Mouse (Mus musculus) forebrain, embryonic 10.5 days (tissue): ENCODE measurements around the gene 1600002K03Rik. TPM values are rescaled to one million over a fixed set of nuclear protein-coding genes. Genes with fewer than 3 reads are reported as not detected.

ENCODE experiments used
- DNase-seq: peaks from one replicate; pipeline ENCODE4 v3.0.0-alpha.2; 2017; ENCODE audit warnings: low spot score; ENCODE audit errors: extremely low spot score
- H3K27ac ChIP-seq: fragments of 300-500 bp; sonication (generic); 2 replicates; pipeline ENCODE4 v1.5.1; 2016; ENCODE audit warnings: mild to moderate bottlenecking
- H3K27me3 ChIP-seq: fragments of 300-500 bp; sonication (generic); 2 replicates; pipeline ENCODE4 v1.6.1; 2016; ENCODE audit warnings: mild to moderate bottlenecking; ENCODE audit not compliant: poor library complexity, severe bottlenecking
- H3K36me3 ChIP-seq: fragments of 300-500 bp; sonication (generic); replicated peaks from 2 replicates; pipeline ENCODE4 v1.6.1; 2016; ENCODE audit warnings: mild to moderate bottlenecking, moderate library complexity
- H3K4me1 ChIP-seq: fragments of 300-500 bp; sonication (generic); 2 replicates; pipeline ENCODE4 v1.6.1; 2016
- H3K4me3 ChIP-seq: fragments of 300-500 bp; sonication (generic); 2 replicates; pipeline ENCODE4 v1.5.1; 2016; ENCODE audit warnings: mild to moderate bottlenecking, moderate library complexity
- H3K9me3 ChIP-seq: fragments of 300-500 bp; sonication (generic); 2 replicates; pipeline ENCODE4 v1.6.1; 2016; ENCODE audit warnings: mild to moderate bottlenecking, moderate library complexity
- WGBS: fragments of 180-500 bp; shearing (Covaris S2); methylation state at CpG from one replicate; pipeline ENCODE4 v1.1.7; 2016; 5-methylcytosine and 5-hydroxymethylcytosine counted together
- polyA plus RNA-seq: library from polyadenylated mRNA; unstranded; fragments of >200 nt; fragmentation: Nextera tagmentation; extraction: Ambion mirVana; gene quantifications from 2 replicates; pipeline ENCODE4 v1.2.1, GENCODE M21; 2016

The 1600002K03Rik gene
- polyA plus RNA-seq, 1 experiment from 2014 or later = 10.7 TPM

DNA sequence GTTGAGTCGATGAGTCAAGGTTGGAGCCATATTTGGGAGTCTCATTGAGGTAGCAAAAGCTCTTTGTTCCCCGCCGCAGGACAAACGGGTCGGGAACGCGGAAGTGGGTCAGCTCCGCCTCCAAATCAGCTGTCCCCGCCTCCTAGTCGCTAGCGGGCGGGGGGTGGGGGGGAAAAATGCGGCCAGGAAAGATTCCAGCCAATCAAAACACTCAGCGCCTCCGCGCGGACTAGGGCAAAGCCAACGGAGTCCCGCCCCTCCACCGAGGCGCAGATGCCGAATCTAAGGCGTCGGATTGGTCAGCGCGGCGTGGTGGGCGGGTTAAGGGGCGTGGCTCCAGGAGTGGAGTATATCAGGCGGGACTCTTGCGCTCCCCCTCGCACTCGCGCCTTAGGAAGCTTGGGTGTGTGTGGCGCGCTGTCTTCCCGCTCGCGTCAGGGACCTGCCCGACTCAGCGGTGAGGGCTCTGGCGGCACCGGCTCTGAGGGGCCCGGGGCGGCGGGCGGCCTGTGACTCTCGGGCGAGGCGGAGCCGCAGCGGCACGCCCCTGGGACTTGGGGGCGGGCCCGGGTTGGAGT lies 5.2 kb upstream of the 1600002K03Rik start:
- DNase-seq = peak; percentile 100
- Histone ChIP-seq H3K27ac (peak overlapping the region; percentile 100), H3K36me3 (peaks cover 37% of the 10 kb centered on the region), H3K4me3 (peak overlapping the region; percentile 96), H3K4me1 (peaks cover 80% of the 10 kb centered on the region), H3K27me3 (peaks cover 14% of the 10 kb centered on the region), H3K9me3 (no peaks in the 10 kb centered on the region)
- under 1% methylated on average over 55 of the region's 55 CpGs for WGBS

DNA sequence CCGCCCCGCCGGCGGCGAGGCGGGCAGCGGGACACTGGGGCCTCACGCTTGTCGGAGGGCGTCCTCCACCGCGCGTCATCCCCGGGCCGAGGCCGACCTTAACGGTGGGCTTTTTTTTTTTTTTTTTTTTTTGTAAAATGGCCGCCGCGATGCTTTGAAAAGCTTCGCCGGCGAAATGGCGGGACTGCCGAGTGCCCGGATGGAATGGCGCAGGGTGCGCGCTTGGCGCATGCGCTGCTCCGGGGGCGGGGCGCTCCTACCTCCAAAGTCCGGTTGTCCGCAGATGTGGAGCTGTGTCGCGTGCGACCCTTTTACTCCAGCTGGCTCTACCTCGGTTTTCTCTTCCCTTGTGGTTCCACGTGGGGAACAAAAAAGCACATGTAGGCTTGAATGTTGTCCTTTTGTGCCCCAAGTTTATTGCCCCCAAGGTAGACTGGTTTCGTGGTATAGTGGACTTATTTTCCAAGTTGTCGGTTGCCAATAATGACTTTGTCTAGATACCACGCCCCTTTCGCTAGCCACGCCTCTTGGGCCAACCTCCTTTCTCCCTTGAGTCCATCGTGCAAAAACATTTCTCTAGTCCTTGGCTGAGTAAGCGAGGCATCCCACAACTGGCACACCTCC lies 4.6 kb upstream of the 1600002K03Rik start:
- peaks cover 79% of the 10 kb centered on the region for H3K4me1 ChIP-seq
- H3K27ac ChIP-seq = peak overlapping the region; percentile 100
- peaks cover 41% of the 10 kb centered on the region for H3K36me3 ChIP-seq
- WGBS = under 1% methylated on average over 48 of the region's 48 CpGs
- peak; percentile 95 for DNase-seq
- peaks cover 9% of the 10 kb centered on the region for H3K27me3 ChIP-seq
- H3K9me3 ChIP-seq = no peaks in the 10 kb centered on the region
- peak overlapping the region; percentile 96 for H3K4me3 ChIP-seq

DNA sequence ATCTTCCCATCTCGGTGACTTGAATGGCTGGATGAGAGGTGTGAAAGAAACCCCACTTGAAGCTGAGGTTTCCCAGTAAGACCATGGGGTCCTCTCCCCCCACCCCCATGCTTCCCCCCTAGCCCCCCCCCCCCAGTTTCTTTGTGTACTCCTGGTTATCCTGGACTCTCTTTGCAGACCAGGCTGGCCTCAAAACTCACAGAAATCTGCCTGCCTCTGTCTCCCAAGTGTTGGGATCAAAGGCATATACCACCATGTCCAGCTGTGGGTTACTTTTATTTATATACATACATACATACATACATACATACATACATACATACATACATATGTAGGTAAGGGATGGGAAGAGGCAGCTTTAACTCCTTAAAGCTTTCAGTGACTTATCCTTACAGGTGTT lies 3.7 kb upstream of the 1600002K03Rik start:
- peaks cover 41% of the 10 kb centered on the region for H3K36me3 ChIP-seq
- peak overlapping the region; percentile 96 for H3K4me3 ChIP-seq
- peaks cover 4% of the 10 kb centered on the region for H3K27me3 ChIP-seq
- no peaks in the 10 kb centered on the region for H3K9me3 ChIP-seq
- no peak for DNase-seq
- H3K27ac ChIP-seq = peak overlapping the region; percentile 100
- peaks cover 76% of the 10 kb centered on the region for H3K4me1 ChIP-seq
- WGBS = 96% methylated on average over 1 of the region's 1 CpGs

GRCm38 (mm10) chr10:80169651-80170050 lies 3.1 kb upstream of the 1600002K03Rik start:
- Histone ChIP-seq H3K9me3 (no peaks in the 10 kb centered on the region), H3K4me1 (peaks cover 72% of the 10 kb centered on the region), H3K4me3 (peak overlapping the region; percentile 96; the same call in 1 of the 2 replicates), H3K36me3 (peaks cover 42% of the 10 kb centered on the region), H3K27ac (no peak overlapping the region), H3K27me3 (no peaks in the 10 kb centered on the region)
- no peak for DNase-seq
- 96% methylated on average over 7 of the region's 7 CpGs for WGBS

- WGBS = 97% methylated on average over 16 of the region's 16 CpGs
- Histone ChIP-seq H3K27ac (no peak overlapping the region), H3K9me3 (no peaks in the 10 kb centered on the region), H3K4me1 (peaks cover 71% of the 10 kb centered on the region), H3K4me3 (peak overlapping the region; percentile 96; the same call in 1 of the 2 replicates), H3K36me3 (peaks cover 45% of the 10 kb centered on the region), H3K27me3 (no peaks in the 10 kb centered on the region)
- no peak for DNase-seq
Observed at GRCm38 (mm10) chr10:80170052-80170451, 2.7 kb upstream of the 1600002K03Rik start.

DNA sequence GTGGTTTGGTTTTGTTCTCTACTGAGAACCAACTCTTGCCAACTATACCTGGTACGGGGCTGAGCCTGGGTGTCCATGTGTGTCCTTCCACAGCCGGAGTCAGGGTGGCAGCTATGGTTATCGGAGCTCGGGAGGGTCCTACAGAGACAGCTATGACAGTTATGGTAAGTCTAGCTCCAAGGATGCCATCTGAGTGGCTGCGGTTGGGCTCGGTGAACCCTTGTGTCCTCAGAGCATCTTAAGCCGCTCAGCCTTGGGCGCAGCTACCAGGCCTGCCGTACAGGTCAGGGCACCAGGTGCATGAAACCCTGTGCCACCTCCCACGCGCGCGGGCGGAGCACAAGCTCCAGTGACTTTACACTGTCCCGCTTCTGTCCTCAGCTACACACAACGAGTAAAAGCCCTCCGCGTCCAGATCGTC lies 2.1 kb upstream of the 1600002K03Rik start:
- peaks cover 45% of the 10 kb centered on the region for H3K36me3 ChIP-seq
- 96% methylated on average over 19 of the region's 19 CpGs for WGBS
- no peak overlapping the region for H3K27ac ChIP-seq
- H3K4me1 ChIP-seq = peaks cover 70% of the 10 kb centered on the region
- H3K9me3 ChIP-seq = no peaks in the 10 kb centered on the region
- H3K4me3 ChIP-seq = peak overlapping the region; percentile 96; the same call in 1 of the 2 replicates
- no peak for DNase-seq
- no peaks in the 10 kb centered on the region for H3K27me3 ChIP-seq

GRCm38 (mm10) chr10:80171252-80171651 lies 1.5 kb upstream of the 1600002K03Rik start:
- DNase-seq = no peak
- H3K4me3 ChIP-seq = peak overlapping the region; percentile 66; the same call in 1 of the 2 replicates
- H3K9me3 ChIP-seq = no peaks in the 10 kb centered on the region
- WGBS = 95% methylated on average over 15 of the region's 15 CpGs
- no peaks in the 10 kb centered on the region for H3K27me3 ChIP-seq
- peaks cover 70% of the 10 kb centered on the region for H3K4me1 ChIP-seq
- H3K27ac ChIP-seq = no peak overlapping the region
- H3K36me3 ChIP-seq = peaks cover 47% of the 10 kb centered on the region

GRCm38 (mm10) chr10:80171760-80172526 lies 801 bp upstream of the 1600002K03Rik start:
- H3K4me1 ChIP-seq = peaks cover 70% of the 10 kb centered on the region
- 87% methylated on average over 45 of the region's 45 CpGs for WGBS
- H3K9me3 ChIP-seq = no peaks in the 10 kb centered on the region
- DNase-seq = no peak
- H3K27ac ChIP-seq = peak overlapping the region; percentile 88
- H3K4me3 ChIP-seq = peak overlapping the region; percentile 66
- H3K36me3 ChIP-seq = peaks cover 48% of the 10 kb centered on the region
- 0 out of 2 replicates have a peak, but pooled peaks cover 3% of the 10 kb centered on the region for H3K27me3 ChIP-seq

DNA sequence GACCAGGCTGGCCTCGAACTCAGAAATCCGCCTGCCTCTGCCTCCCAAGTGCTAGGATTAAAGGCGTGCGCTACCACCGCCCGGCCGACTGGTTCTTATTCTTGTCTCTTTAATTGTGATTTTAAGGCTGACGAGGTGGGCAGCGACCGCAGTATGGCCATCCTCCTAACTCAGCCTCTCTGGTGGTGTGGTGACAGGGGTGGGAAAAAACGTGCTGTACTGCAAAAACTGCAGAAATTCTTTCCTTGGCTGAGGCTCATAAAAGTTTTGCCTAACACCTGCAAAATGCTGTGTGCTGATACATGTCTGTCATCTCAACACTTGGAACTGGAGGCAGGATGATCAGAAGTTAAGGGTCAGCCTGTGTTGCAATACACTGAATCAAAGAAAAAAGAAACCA lies 614 bp downstream of the 1600002K03Rik start:
- H3K27me3 ChIP-seq = peaks cover 10% of the 10 kb centered on the region
- H3K4me1 ChIP-seq = peaks cover 78% of the 10 kb centered on the region
- H3K9me3 ChIP-seq = no peaks in the 10 kb centered on the region
- no peak for DNase-seq
- peak overlapping the region; percentile 66 for H3K4me3 ChIP-seq
- 15% methylated on average over 11 of the region's 11 CpGs for WGBS
- peak overlapping the region; percentile 88 for H3K27ac ChIP-seq
- H3K36me3 ChIP-seq = peaks cover 48% of the 10 kb centered on the region

DNA sequence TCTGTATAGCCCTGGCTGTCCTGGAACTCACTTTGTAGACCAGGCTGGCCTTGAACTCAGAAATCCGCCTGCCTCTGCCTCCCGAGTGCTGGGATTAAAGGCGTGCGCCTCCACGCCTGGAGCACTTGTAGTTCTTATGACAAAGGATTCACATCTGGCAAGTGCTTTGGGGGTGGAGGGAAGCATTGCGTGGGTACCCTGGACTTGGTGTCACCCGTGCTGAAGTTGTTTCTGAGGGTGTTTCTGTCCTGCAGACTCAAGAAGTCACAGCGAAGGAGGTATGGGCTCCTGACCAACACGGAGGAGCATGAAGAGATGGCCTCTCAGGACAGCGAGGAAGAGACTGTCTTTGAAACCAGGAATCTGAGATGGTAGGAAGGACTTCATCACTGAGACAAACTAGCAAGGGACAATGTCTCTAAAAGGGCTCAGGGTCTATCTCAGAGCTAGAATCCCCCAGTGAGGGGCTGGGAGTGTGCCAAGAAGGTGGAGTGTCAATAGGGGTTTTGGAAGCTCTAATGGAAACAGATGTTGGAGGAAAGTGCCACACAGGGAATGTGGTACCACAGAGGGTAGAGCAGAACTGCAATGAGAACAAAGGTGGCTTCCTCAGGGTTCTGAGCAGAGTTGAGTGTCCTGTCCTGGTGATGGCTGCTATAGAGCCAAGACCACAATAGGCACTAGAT lies 1.4 kb downstream of the 1600002K03Rik start:
- Histone ChIP-seq H3K27me3 (peaks cover 15% of the 10 kb centered on the region), H3K9me3 (no peaks in the 10 kb centered on the region), H3K36me3 (peaks cover 46% of the 10 kb centered on the region), H3K27ac (no peak overlapping the region), H3K4me1 (peaks cover 73% of the 10 kb centered on the region), H3K4me3 (peak overlapping the region; percentile 66; the same call in 1 of the 2 replicates)
- 87% methylated on average over 10 of the region's 10 CpGs for WGBS
- no peak for DNase-seq

DNA sequence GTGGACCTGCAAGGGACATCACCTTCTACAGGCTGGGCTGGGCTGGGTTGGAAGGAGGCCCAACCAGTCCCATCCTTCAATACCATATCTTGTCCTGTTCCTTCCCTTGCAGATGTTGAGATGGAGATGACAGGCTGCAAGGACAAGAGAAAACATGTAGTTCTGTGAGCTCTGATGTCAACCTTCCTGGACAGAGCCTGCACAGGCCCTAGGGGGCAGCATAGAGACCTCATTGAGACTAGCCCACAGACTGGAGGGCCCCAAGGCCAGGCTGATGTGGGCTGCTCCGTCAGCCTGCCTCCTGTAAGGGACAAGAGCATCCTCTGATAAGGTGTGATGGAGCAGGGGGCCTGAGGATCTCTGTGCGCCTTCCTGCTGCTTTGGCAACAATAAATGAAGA lies 2.0 kb downstream of the 1600002K03Rik start:
- H3K27me3 ChIP-seq = peaks cover 15% of the 10 kb centered on the region
- H3K4me3 ChIP-seq = peak overlapping the region; percentile 19
- 57% methylated on average over 2 of the region's 2 CpGs for WGBS
- no peak overlapping the region for H3K27ac ChIP-seq
- H3K36me3 ChIP-seq = peaks cover 40% of the 10 kb centered on the region
- H3K9me3 ChIP-seq = no peaks in the 10 kb centered on the region
- peaks cover 72% of the 10 kb centered on the region for H3K4me1 ChIP-seq
- no peak for DNase-seq

DNA sequence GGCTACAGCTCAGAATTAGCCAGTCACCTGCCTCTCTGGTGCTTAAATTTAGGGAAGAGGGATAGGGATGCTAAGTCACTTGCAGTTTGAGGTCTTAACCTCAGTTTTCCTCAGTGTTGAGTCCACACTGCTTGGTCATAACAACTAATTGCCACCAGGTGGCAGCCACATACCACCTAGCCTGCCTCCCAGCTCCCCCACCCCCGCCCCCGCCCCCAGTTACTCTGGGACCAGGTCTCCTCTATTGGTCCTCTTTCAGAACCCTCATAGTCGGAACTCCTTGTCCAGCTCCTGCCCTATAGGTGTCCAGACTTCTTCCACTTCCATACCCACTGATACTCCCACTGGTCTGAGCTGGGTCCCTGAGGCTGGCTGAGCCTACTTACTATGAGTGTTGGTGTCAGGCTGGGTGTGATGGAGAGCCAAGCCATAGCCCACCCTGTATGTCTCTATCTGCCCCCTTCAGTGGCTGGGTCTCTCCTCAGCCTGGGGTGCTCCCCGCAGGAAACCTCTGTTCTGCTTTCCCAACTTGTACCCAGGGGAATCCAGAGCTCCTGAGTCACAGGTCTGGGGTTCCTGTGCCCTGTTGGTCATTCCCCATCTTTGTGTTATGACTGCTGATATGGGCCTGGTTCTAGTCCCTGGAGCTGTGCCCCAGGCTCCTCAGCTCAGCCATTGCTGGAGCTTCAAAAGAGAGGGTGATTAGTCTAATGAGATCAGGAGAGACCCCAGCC lies 3.0 kb downstream of the 1600002K03Rik start:
- peaks cover 30% of the 10 kb centered on the region for H3K36me3 ChIP-seq
- no peaks in the 10 kb centered on the region for H3K9me3 ChIP-seq
- peaks cover 20% of the 10 kb centered on the region for H3K27me3 ChIP-seq
- peak; percentile 63 for DNase-seq
- H3K4me3 ChIP-seq = peak overlapping the region; percentile 14; the same call in 1 of the 2 replicates
- peak overlapping the region; percentile 31; the same call in 1 of the 2 replicates for H3K27ac ChIP-seq
- peaks cover 72% of the 10 kb centered on the region for H3K4me1 ChIP-seq
- 21% methylated on average over 4 of the region's 4 CpGs for WGBS
